Mouse (Mus musculus) midbrain, embryonic 11.5 days (tissue): ENCODE measurements around the gene Exoc3l. TPM values are rescaled to one million over a fixed set of nuclear protein-coding genes. Genes with fewer than 3 reads are reported as not detected.

ENCODE experiments used
- ATAC-seq: fragments of 200-750 bp; cut with Nextera tagmentation; 2 replicates; pipeline ENCODE4 v1.8.0; 2017; ENCODE audit warnings: moderate TSS enrichment, moderate library complexity; ENCODE audit not compliant: low FRiP score
- DNase-seq: peaks from one replicate; pipeline ENCODE4 v3.0.0; 2015; ENCODE audit warnings: low spot score; ENCODE audit errors: missing footprints
- H3K27ac ChIP-seq: fragments of 300-500 bp; sonication (generic); 2 replicates; pipeline ENCODE4 v1.5.1; 2014; ENCODE audit warnings: low read depth, low read length
- H3K27me3 ChIP-seq: fragments of 300-500 bp; sonication (generic); 2 replicates; pipeline ENCODE4 v1.6.1; 2014; ENCODE audit warnings: mild to moderate bottlenecking, low read length, moderate library complexity, mixed read lengths; ENCODE audit not compliant: control insufficient read depth, insufficient read depth
- H3K36me3 ChIP-seq: fragments of 300-500 bp; sonication (generic); 2 replicates; pipeline ENCODE4 v1.6.1; 2014; ENCODE audit warnings: mild to moderate bottlenecking, low read length, moderate library complexity, mixed read lengths; ENCODE audit not compliant: control insufficient read depth, insufficient read depth
- H3K4me1 ChIP-seq: fragments of 300-500 bp; sonication (generic); 2 replicates; pipeline ENCODE4 v1.6.1; 2014; ENCODE audit warnings: low read length; ENCODE audit not compliant: control insufficient read depth, insufficient read depth
- H3K4me2 ChIP-seq: fragments of 300-500 bp; sonication (generic); 2 replicates; pipeline ENCODE4 v1.6.1; 2014; ENCODE audit warnings: mild to moderate bottlenecking, moderate library complexity
- H3K4me3 ChIP-seq: fragments of 300-500 bp; sonication (generic); 2 replicates; pipeline ENCODE4 v1.5.1; 2014; ENCODE audit warnings: low read depth, low read length
- H3K9ac ChIP-seq: fragments of 300-500 bp; sonication (generic); 2 replicates; pipeline ENCODE4 v1.6.1; 2014; ENCODE audit warnings: low read length
- H3K9me3 ChIP-seq: fragments of 300-500 bp; sonication (generic); 2 replicates; pipeline ENCODE4 v1.6.1; 2016; ENCODE audit warnings: low read length; ENCODE audit not compliant: control insufficient read depth
- WGBS: fragments of 180-500 bp; shearing (Covaris S2); extraction: QIAGEN DNeasy Blood & Tissue Kit; methylation state at CpG from one replicate; pipeline ENCODE4 v1.1.7; 2014; 5-methylcytosine and 5-hydroxymethylcytosine counted together
- polyA plus RNA-seq: library from polyadenylated mRNA; unstranded; fragments of >200 nt; fragmentation: Nextera tagmentation; extraction: Ambion mirVana; gene quantifications from 2 replicates; pipeline ENCODE4 v1.2.1, GENCODE M21; 2014

Gene Exoc3l
- polyA plus RNA-seq, 1 experiment from 2014 or later, result 8.6 TPM

DNA sequence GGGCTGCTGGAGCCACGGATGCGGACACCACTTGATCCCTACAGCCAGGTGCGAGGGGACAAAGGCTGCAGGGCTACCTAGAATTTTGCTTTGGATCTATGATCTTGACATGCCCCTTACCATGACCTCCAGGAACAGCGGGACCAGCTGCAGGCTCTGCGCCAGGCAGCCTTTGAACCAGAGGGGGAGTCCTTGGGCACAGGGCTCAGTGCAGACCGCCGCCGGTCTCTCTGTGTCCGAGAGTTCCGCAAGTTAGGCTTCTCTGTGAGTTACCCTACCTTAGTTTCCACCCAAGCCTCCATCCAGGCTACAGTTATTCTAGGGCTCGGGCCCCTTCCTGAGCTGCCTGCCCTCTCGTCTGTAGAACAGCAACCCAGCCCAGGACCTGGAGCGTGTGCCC is 11.8 kb upstream of the Exoc3l start:
- Histone ChIP-seq H3K9me3 (no peaks in the 10 kb centered on the region), H3K4me1 (peaks cover 8% of the 10 kb centered on the region), H3K9ac (no peak overlapping the region), H3K4me3 (no peak overlapping the region), H3K4me2 (no peak overlapping the region), H3K27ac (no peak overlapping the region), H3K27me3 (no peaks in the 10 kb centered on the region), H3K36me3 (peaks cover 9% of the 10 kb centered on the region; the same call in 1 of the 2 replicates)
- WGBS, result 94% methylated on average over 13 of the region's 13 CpGs
- DNase-seq, result peak; percentile 35
- no peak for ATAC-seq

DNA sequence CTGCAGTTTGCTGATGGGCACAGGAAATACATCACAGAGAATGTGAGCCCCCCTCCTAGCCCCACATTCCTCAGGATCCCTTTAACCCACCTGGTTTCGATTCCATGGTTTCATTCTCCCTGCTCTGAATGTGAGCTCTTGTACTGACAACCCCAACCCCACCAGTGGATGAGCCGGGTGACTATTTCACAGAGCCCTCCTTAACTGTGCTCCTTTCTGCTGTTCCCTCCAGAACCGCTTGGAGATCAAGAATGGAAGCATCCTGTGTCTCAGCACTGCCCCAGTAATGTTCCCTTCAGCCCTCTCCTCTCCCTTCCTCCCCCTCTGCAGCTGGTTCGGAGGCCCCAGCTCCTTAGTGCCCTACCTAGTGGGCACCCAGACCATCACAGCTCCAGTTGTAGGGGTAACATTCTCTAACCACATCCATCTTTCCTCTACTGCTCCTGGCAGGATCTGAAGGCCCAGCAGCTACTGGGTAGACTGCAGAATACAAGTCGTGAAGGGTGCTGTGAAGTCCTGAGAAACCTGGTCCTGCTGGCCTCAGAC is 10.3 kb upstream of the Exoc3l start:
- Histone ChIP-seq H3K36me3 (peaks cover 18% of the 10 kb centered on the region), H3K4me2 (peak overlapping the region; percentile 14; the same call in 1 of the 2 replicates), H3K9me3 (no peaks in the 10 kb centered on the region), H3K27ac (0 out of 2 replicates have a peak overlapping the region, but pooled peaks have one; percentile 20), H3K27me3 (no peaks in the 10 kb centered on the region), H3K4me1 (peaks cover 8% of the 10 kb centered on the region), H3K4me3 (no peak overlapping the region), H3K9ac (no peak overlapping the region)
- WGBS, result 61% methylated on average over 5 of the region's 5 CpGs
- ATAC-seq (peak; percentile 23; the same call in 1 of the 2 replicates), DNase-seq (peak; percentile 77)

DNA sequence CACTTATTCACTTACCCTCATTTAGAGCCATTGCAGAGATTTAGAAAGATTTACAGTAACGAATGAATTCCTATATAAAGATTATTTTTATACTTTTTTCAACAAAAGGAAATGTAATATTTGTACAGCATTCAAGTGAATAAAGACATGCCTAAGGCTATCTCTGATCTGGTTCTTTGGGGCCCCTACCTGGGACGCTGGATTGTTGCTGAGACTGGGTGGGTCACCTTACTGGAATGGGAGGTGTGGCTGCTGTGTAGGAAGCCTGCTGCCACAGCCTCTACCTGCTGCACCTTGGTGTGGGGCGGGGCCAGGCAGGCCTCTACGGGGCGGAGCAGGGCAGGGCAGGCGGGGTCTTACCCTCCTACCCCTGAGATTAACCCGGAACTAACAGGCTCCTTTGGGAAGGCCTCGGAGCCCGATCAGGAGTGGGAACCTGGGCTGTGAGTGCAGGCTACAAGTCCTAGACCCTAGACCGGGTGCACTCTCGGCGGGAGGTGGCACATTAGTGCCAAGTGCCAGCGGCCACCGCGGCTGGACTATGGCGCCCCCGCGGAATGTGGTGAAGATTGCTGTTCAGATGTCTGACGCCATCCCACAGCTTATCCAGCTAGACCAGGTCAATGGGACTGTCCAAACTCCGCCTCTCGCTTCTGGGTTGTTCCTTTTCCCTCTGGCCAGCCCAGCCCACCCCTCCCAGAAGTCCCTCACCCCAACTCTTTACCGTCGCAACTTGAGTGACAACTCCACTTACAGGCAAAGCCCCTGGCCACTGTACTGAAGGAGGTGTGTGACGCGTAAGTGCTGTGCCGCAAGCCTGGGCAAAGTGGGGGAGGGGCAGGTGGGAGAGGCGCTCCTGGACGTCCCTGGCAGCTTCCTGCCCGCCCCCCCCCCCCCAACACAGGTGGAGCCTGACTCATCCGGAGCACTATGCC is 9.6 kb upstream of the Exoc3l start, which contains the start of gene Elmo3:
Gene Elmo3 (plus strand): TSS at position 391 of the 935 bp plus-strand sequence.
- DNase-seq (peak; percentile 91), ATAC-seq (peak; percentile 65)
- H3K27ac ChIP-seq, result 0 out of 2 replicates have a peak within 1 kb of the TSS, but pooled peaks have one; percentile 20
- H3K27me3 ChIP-seq, result no peaks in the 10 kb centered on the region
- H3K4me3 ChIP-seq, result no peak within 1 kb of the TSS; the same call in 1 of the 2 replicates
- 9% methylated on average over 28 of the region's 30 CpGs for WGBS
- peaks cover 21% of the 10 kb centered on the region for H3K36me3 ChIP-seq
- H3K9ac ChIP-seq, result no peak within 1 kb of the TSS
- H3K4me2 ChIP-seq, result peak within 1 kb of the TSS; percentile 14
- H3K4me1 ChIP-seq, result peaks cover 8% of the 10 kb centered on the region
- H3K9me3 ChIP-seq, result no peaks in the 10 kb centered on the region

DNA sequence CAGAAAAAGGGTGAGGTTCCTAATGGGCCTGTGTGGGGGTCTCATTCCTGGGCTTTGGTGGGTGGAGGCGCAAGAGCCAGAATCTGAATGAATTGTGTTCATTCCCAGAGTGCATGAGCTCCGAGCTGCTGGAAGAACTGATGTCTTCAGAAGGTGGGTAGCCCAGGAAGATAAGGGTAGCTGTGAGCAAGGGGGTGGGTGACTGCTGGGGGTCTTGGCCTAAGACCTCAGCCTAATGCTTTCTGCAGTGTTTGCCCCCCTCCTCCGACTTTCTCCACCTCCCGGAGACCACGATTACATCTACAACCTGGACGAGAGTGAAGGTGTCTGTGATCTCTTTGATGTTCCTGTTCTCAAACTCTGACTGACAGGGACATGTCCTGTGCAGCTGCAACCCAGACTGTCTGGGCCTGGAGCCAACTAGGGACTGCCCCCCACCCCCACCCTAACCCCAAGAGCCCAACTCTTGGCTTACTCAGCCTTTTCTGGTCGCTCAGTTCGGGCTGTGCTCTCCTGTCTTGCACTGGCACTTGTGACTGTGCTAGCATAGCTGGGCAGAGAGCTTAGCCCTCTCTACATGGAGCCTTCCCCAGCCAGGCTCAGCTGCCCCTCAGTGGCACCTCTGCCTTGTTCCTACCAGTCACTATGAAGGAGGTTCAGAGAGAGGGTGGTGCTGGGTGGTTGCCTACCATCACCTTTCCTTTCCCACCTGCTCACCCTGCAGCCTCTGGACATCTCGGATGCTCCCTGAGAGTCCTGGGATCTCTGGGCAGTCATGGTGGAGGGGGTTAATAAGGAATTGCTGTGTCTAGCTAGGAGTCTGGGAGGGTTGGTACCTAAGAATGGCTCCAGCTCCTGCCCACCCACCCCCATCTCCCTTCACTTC is 8.7 kb upstream of the Exoc3l start:
- WGBS, result 84% methylated on average over 9 of the region's 9 CpGs
- DNase-seq (peak; percentile 82), ATAC-seq (no peak)
- no peaks in the 10 kb centered on the region for H3K27me3 ChIP-seq
- peaks cover 28% of the 10 kb centered on the region for H3K36me3 ChIP-seq
- no peaks in the 10 kb centered on the region for H3K9me3 ChIP-seq
- no peak overlapping the region for H3K27ac ChIP-seq
- no peak overlapping the region for H3K4me2 ChIP-seq
- H3K4me1 ChIP-seq, result peaks cover 8% of the 10 kb centered on the region
- H3K9ac ChIP-seq, result no peak overlapping the region
- no peak overlapping the region for H3K4me3 ChIP-seq

DNA sequence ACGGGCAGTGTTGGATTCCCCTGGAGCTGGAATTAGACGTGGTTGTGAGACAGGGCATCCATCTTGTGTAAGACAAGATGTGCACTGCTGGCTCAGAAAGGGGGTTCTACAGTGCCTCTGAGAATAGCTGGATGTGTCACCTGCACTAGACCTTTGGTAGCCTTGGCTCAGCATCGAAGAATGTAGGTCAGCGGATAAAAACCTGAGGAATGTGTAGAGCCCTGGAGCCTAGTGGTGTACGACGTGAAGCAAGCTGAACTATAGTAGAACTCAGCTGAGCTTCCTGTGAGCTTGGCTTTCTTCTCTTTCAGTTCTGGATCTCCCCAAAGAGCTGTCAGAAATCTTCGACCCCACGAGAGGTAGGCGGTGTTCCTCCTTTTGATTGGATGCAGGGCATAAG is 8.0 kb upstream of the Exoc3l start:
- 90% methylated on average over 9 of the region's 9 CpGs for WGBS
- no peak overlapping the region for H3K9ac ChIP-seq
- H3K4me3 ChIP-seq, result no peak overlapping the region
- peaks cover 28% of the 10 kb centered on the region for H3K36me3 ChIP-seq
- H3K4me2 ChIP-seq, result no peak overlapping the region
- no peak for ATAC-seq
- no peak overlapping the region for H3K27ac ChIP-seq
- H3K9me3 ChIP-seq, result no peaks in the 10 kb centered on the region
- H3K4me1 ChIP-seq, result peaks cover 10% of the 10 kb centered on the region
- no peak for DNase-seq
- H3K27me3 ChIP-seq, result no peaks in the 10 kb centered on the region

DNA sequence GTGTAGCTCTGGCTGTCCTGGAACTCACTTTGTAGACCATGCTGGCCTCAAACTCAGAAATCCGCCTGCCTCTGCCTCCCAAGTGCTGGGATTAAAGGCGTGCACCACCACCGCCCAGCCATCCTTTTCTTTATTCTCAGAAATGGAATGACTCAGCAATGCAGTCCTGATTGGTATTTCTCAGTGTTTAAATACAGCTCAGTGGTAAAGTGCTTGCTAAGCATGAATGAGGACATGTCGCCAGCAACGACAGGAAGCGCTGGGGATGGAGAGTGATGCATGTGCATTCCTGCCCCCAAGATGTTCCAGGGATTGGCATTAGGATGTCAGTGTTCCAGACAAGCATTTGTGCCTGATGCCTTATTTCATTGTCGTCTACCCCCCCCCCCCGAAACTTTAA is 7.5 kb upstream of the Exoc3l start:
- Histone ChIP-seq H3K4me1 (peaks cover 15% of the 10 kb centered on the region), H3K4me2 (no peak overlapping the region), H3K4me3 (no peak overlapping the region), H3K27ac (no peak overlapping the region), H3K9ac (no peak overlapping the region), H3K27me3 (no peaks in the 10 kb centered on the region), H3K9me3 (no peaks in the 10 kb centered on the region), H3K36me3 (peaks cover 30% of the 10 kb centered on the region)
- ATAC-seq (no peak), DNase-seq (no peak)
- WGBS, result 85% methylated on average over 8 of the region's 8 CpGs

DNA sequence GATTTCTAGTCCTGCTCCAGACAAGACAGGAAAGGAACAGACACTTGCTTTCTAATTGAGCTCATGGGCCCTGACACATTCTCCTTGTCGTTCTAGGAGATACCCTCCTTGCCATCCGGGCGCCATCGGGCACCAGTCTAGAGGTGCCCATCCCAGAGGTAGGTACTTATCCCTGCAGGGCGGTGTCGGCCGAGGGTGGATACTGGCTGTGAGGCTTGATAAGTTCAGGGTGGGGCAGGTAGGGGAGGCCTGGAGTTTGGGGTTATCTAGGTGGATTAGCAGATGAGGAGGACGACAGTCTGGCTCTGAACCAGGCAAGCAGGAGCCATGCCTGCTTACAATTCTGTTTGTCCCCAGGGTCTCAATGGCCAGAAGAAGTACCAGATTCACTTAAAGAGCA is 4.1 kb upstream of the Exoc3l start:
- no peak overlapping the region for H3K4me3 ChIP-seq
- H3K36me3 ChIP-seq, result peaks cover 22% of the 10 kb centered on the region
- 92% methylated on average over 8 of the region's 8 CpGs for WGBS
- no peaks in the 10 kb centered on the region for H3K27me3 ChIP-seq
- no peaks in the 10 kb centered on the region for H3K9me3 ChIP-seq
- no peak overlapping the region for H3K27ac ChIP-seq
- DNase-seq, result peak; percentile 28
- no peak overlapping the region for H3K9ac ChIP-seq
- no peak overlapping the region for H3K4me2 ChIP-seq
- no peak for ATAC-seq
- peaks cover 11% of the 10 kb centered on the region for H3K4me1 ChIP-seq

DNA sequence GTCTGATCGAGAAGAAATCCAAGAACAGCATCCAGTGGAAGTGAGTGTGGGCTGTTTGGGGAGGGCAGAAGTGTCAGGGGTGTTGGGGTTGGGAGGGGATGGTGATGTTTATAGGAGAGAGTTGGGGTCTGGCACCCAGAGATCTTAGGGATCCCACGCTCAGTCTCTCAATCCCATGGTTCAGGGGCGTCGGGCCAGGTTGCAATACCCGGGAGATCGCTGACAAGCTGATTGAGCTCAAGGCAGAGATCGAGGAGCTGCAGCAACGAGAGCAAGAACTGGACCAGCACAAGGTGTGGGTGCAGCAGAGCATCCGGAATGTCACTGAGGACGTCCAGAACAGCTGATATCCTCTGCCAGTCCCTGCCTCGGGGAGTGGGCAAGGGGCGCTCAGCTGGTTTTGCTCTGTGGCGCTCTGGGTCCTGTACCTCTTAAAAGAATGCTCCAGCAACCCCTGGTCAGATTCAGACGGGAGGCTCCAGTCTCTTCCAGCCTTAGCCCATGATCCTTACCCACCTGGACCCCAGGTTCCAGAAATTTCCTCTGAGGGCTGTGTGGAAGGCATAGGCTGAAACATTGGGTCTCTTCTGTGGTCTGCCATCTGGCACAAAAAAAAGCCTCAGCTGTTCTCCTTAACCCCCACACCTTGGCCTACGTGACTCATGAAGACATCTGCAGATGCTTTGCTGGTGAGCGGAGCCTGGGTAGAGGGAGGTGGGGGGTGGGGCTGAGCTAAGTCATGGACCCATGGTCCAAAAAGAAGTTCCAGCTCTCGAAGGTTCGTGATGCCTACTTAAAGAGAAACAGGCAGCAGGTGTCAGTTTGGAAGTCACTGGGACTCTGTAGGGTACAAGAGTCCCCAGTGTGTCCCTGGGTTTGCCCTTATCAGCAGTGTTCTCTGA is 2.7 kb upstream of the Exoc3l start:
- Histone ChIP-seq H3K4me2 (peak overlapping the region; percentile 94), H3K27me3 (no peaks in the 10 kb centered on the region), H3K36me3 (peaks cover 22% of the 10 kb centered on the region), H3K4me3 (peak overlapping the region; percentile 99), H3K27ac (no peak overlapping the region), H3K4me1 (peaks cover 11% of the 10 kb centered on the region), H3K9me3 (no peaks in the 10 kb centered on the region), H3K9ac (peak overlapping the region; percentile 95)
- ATAC-seq (no peak), DNase-seq (peak; percentile 72)
- WGBS, result 67% methylated on average over 18 of the region's 18 CpGs
